Mouse (Mus musculus) left cerebral cortex, adult 18-20 months (tissue): Measurements from ENCODE around the gene Vmn1r165. TPM values are rescaled to one million over a fixed set of nuclear protein-coding genes. Genes with fewer than 3 reads are reported as not detected.
"Not testable (repeated sequence)": the region's sequence is repeated elsewhere in the genome, so short reads cannot be mapped to it uniquely, and the experiment has no call there.

Experiments
- DNase-seq, 2 experiments: peaks; one replicate each; pipeline ENCODE4 v3.0.0; 2021 to 2022; ENCODE audit warnings: low spot score in 2 of 2, mixed read lengths in 1 of 2
- long read RNA-seq, 2 experiments: library from polyadenylated mRNA; stranded (forward); transcript quantifications; one replicate each; pipeline ENCODE4 v2.0.0; 2021
- total RNA-seq, 2 experiments: library from RNA; stranded (reverse); gene quantifications; 2 replicates each; pipeline ENCODE4 v1.2.3; 2021

The Vmn1r165 gene
- total RNA-seq: not detected
- long read RNA-seq, experiment 1: 0 reads
- long read RNA-seq, experiment 2: 0 reads

DNA sequence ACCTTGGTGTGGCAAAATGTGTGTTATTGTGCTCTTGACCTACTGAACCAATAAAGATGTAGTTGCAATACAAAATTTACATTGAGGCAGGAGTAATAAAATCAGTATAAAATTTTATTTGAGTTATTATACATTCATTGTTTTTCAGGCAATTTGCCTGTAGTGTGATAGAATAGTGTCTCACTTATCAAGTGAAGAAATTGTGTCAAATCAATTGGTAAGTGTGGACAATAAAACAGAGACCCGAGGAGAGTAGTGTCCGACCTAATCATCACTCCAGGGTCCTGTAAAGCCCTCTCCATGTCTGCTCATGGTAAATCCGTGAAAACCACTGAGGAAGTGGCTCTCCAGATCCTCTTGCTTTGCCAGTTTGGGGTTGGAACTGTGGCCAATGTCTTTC lies at the start of gene Vmn1r165:
Gene Vmn1r165, plus strand, starts transcription at position 301 of the 400 bp plus-strand sequence.
- DNase-seq: not testable (repeated sequence)

GRCm38 (mm10) chr7:23251582-23251981 lies 34.5 kb downstream of the Vmn1r165 start, which contains the start of gene Vmn1r166:
Gene Vmn1r166, minus strand, starts transcription at chr7:23251682.
- DNase-seq: not testable (repeated sequence)

Other genes starting within 250 kb of the Vmn1r165 start
- not detected for gene Gm4214, start 232.7 kb upstream of the Vmn1r165 start, total RNA-seq
- gene Gm4216, start 197.4 kb upstream of the Vmn1r165 start, total RNA-seq: not detected
- not detected for gene Vmn1r163, start 161.8 kb upstream of the Vmn1r165 start, total RNA-seq
- not detected for gene Gm8720, start 149.9 kb upstream of the Vmn1r165 start, total RNA-seq
- gene Gm10662, start 72.9 kb upstream of the Vmn1r165 start, total RNA-seq: not detected
- gene Vmn1r166, start 34.4 kb downstream of the Vmn1r165 start, total RNA-seq: not detected
- gene Gm6902, start 61.6 kb downstream of the Vmn1r165 start, total RNA-seq: not detected
- gene Nlrp4e, start 83.9 kb downstream of the Vmn1r165 start, total RNA-seq: not detected
- under 1 TPM; 0.14 to 0.47 TPM for gene Nlrp5, start 168.6 kb downstream of the Vmn1r165 start, total RNA-seq